Mouse (Mus musculus) neural tube, embryonic 10.5 days (tissue): ENCODE measurements around the gene Gm30737.
"Not testable (repeated sequence)": the region's sequence is repeated elsewhere in the genome, so short reads cannot be mapped to it uniquely, and the experiment has no call there.

ENCODE experiments used
- DNase-seq: peaks from one replicate; pipeline ENCODE4 v3.0.0-alpha.2; 2017; ENCODE audit warnings: low spot score; ENCODE audit errors: extremely low spot score

The Gm30737 gene

GRCm38 (mm10) chrY:14400410-14400809 lies at the start of gene Gm30737:
Gene Gm30737 (plus strand): TSS chrY:14400710.
- not testable (repeated sequence) for DNase-seq
